Mouse (Mus musculus): ENCODE results near the gene Cdt1.
A peak's percentile ranks its signal among the peaks of the same experiment; 100 is the strongest.

Gene Cdt1

DNA sequence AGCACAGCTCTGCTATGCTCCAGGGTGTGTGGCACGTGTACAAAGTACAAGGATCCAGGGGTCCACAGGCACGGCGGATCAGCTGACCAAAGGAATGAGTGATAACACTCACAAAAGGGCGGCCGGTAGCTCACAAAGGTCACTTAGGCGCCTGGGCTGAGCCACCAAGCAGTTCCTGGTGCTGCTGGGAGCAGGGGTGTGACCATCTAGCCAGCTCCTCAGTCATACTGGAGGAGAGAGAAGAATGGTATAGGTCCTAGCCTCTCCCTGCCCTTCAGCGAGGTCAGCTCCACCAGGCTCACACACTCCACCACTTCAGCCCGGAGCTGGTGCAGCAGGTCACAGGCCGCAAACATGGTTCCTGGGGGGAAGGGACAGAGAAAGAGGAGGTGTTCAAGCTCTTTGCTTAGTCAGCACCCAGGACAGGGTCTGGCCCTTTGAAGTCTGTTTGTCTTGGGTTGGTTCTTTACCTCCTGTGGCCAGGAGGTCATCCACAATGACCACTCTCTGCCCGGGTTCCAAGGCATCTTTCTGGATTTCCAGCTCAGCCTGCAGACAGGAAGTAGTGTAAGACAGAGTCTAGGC, 6.9 kb downstream of the Cdt1 start:
- no peak for DNase-seq (ENCODE audit: low read depth)

DNA sequence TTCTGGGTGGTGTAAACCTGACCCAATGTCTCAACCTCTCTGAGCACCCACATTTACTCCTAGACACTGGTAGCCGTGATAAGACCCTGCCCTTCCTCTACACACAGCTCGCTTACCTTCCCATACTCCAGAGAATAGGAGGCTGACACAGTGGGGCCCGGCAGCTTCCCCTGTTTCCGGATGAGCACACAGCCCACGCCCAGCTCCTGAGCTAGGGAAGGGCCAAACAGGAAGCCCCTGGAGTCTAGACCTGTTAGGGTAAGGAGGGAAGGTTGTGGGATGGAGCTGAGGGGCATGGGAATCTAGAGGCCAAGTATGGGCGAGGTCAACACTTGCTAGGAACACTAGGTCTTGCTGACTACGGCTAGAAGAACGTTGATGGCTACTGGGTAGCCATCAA, 7.5 kb downstream of the Cdt1 start:
- DNase-seq (ENCODE audit: low read depth): no peak

DNA sequence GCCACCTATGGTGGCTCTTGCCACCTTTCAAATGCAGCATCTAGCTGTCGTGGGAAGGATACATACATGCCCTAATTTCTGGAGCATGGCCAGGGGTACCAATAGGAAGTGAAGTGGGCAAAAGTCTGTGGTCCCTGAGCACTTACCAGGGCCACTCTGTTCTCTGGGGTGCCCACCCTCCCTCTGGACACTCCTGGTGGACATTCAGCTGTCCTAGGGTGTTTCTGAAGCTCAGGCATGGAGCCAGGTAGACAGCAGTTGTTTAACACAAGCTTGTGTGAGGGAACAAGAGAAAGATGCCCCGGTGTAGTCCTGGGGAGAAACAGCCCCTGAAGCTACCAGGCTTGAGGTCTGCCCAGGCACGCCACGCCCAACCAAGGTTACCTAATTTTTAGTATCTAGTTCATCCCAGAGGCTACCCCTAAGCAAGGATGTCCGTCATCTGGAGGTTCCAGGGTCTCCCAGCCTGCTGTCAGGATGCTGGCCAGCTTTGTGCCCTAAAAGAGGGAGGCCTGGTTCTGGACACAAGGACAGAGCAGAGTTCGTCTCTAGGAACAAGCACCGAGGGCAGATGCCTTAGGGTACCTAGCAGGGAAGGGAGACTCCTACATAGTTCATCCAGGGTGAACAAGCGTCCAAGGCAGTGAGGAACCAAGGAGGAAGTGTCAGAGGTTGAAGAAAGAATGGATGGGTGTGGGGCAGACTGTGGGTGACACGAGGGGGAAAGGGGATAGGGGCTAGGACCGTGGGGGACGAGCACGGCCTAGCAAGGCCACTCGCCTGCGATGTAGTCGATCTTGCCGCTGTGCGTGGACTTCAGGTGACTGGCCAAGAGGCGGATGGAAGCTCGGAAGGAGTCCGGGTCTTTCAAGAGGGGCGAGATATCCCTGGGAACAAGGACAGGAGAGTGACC, 8.2 kb downstream of the Cdt1 start:
- no peak for DNase-seq (ENCODE audit: low read depth)

DNA sequence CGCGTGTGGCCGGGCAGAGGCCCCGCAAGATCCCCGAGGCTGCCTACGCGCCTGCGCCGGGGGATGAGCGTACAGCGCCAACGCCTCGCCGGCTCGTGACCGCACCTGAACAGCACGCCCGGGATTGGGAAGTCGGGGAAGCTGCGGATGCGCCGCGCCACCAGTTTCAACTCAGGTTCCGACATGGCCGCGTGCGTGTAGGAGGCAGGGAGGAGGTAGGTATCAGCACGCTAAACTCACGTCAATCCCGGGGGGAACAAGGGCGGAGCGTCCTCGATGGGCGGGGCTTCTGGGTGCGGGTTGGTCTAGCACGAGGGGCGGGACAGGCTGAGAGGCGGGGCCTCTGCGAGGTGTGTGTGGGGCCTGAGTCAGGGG, 8.8 kb downstream of the Cdt1 start, which contains the start of gene Aprt:
TSS of gene Aprt (minus strand) at position 262 of the 375 bp plus-strand sequence.
- peak; percentile 95 for DNase-seq (ENCODE audit: low read depth)

DNA sequence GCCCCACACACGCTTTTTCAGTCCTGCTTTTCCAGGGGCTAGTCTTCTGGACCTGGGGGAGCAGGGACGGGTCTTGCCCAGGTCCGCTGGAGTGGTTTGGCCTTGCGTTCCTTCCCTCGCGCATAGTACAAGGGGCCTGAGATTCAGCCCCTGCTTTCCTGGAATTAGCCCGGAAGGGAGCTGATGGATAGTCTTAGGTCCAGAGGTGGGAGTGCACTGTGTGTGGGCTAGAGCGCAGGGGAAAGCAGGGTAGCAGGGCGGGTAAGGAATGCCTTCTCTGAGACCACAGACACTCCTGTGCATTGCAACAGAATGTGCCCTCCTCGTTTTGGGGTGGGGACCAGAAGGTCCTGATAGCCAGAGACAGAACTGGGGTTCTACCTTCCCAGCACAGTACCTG, 9.3 kb downstream of the Cdt1 start:
- DNase-seq (ENCODE audit: low read depth): no peak

DNA sequence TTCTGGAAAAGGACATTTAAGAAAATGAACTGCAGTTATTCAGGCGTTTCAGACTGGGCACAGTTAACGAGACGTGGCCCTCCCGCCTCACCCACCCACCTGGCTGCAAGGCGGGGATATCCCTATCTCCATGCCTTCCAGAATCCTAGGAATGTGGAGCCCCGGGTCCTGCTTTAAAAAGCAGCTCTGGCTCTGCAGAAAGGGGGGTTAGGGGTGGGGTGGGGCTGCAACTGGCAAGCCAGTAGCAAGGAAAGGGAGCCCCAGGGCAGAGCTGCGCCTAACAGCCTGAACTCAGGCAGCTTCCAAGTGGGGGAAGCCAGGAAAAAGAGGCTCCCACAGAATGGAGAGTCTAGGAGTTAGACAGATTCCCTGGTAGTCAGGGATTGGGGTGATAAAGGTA, 11.4 kb downstream of the Cdt1 start:
- no peak for DNase-seq (ENCODE audit: low read depth)

DNA sequence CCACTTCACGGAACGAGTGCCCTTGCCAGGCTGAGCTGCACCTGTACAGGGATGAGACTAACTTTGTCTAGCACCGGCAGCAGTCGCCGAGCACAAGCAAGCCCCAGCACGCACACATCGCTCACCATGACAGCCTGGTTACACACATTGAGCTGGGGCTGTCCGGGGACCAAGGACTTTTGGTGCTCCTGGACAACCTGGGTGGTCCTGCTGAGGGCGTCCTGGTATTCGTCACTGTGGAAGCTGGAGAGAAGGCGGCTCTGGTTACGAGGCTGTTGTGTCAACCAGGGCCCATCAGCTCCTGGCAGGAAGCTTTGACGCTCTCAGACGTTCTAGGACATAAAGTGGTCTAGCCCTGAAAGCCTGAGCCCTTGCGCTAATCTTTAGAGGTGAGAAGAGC, 13.1 kb downstream of the Cdt1 start:
- DNase-seq (ENCODE audit: low read depth): no peak

DNA sequence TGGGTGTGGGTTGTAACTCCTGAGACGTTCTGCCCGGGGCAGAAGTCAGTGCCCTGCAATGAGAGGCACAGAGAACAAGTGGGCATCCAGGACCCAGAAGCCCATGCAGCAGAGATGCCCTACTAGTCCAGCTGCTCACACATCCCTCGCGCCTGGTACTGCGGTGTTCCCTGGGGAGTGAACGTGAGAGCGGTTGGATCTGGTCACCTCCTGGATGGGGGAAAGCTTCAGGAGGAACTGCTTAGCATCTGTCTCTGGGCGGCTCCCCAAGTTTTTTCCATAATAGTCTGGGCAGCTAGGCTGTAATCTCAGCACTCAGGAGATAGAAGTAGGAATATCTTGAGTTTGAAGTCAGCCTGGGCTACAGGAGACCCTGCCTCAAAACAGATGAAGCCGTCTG, 17.2 kb downstream of the Cdt1 start:
- DNase-seq (ENCODE audit: low read depth): no peak

DNA sequence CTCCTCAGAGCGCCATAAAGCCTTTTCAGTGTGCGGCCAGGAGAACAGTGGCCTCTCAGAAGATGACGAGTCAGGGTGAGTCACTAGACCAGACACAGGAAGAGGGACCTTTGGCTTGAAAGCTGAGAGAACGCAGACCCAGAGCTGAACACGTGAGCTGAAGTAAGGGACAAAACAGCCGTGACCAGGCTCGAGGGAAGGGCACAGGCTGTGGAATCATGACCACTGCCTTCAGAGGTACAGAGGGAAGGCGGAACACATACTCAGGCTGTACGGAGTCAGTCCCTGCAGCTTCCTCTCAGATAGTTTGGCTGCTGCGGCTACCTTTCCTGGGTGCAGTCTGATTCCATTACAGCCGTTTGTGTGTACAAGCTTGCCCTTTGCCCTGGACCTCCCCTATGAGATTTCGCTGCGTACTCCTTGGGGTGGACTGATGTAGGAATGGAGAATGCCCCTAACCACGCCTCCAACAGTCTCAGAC, 17.6 kb downstream of the Cdt1 start:
- no peak for DNase-seq (ENCODE audit: low read depth)

DNA sequence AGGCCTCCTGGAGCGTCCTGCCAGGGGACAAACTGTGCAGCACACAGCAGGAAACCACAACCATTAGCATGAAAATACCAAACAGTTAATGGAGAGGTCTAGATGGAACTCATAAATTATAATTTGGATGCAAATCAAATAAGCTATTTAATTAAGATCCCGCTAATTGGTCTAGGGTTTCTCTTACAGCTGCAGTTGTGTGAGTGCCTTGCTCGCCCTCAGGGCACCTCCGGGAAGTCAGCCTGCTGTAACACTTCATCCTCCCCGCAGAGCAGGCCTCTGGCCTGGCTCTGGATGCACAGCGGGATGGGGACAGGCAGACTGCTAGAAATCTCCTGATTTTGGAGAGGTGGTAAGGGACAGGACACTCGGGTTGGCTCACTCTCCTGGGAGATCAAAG, 18.4 kb downstream of the Cdt1 start:
- no peak for DNase-seq (ENCODE audit: low read depth)

DNA sequence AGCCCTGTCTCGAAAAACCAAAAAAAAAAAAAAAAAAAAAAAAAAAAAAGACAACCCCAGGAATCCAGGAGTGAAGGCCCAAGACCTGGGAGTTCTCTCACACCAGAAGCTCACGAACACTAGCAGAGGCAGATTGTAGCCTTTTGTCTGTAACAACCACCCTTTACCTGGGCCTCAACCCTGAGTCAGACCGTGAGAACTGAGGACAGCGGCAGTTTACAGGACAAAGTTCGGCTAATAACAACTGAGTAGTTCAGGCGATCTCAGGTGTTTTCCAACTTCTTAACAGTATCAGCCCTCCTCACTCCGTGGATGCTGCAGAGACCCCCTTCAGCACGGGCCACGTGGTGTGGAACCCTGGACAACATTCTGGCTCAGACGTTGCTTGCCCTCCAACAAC, 18.9 kb downstream of the Cdt1 start:
- no peak for DNase-seq (ENCODE audit: low read depth)

DNA sequence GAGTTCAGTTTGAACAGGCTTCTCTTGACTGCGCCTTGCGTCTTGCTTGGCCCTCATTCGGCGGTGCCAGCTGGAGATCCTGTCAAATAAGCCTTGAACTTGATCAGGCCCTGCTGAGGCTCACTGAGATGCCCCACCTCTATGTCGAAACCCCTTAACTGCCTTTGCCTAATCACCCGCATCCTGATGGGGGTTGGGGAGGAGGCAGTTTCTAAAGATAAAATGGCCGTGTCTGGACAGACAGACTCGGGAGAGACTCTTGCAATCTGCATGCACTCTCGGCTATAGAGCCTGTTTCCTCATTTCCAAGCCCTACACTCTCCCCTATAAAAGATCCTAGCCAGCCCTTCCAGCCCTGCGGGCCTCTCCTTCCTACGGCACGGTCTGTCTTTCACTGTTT, 25.4 kb downstream of the Cdt1 start:
- no peak for DNase-seq (ENCODE audit: low read depth)

DNA sequence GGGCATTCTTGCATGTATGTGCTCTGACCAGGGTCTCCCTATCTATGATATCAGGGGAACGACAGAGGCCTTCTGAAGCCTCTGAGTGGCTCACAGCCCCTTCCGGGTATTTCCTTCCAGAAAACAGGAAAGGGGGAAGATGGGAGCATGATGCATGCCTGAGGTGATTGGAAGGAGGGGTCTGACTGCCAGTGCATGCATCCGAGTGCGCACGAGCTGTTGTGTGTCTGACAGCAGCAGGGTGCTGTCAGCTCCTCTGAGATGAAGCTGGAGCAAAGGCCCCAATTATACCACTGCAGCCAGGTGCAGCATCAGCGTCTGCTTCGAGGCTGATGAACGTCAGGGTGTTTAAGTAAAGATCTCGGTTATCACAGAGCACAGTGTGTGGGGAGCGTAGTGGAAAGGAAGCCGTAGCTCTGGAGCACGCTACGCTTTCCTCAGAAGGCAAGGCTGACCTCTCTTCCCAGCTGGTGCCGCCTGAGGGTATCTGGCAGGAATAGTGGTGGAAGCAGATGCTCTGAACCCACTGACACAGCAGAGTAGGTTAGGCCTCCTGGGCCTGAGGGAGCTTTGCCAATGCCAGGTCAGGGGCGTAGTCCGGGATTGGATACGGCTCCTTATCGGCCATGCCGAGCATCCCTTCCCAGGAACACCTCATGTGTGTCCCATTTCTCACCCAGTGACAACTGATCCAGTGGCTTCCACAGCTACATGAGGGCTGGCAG, 26.1 kb downstream of the Cdt1 start:
- no peak for DNase-seq (ENCODE audit: low read depth)

DNA sequence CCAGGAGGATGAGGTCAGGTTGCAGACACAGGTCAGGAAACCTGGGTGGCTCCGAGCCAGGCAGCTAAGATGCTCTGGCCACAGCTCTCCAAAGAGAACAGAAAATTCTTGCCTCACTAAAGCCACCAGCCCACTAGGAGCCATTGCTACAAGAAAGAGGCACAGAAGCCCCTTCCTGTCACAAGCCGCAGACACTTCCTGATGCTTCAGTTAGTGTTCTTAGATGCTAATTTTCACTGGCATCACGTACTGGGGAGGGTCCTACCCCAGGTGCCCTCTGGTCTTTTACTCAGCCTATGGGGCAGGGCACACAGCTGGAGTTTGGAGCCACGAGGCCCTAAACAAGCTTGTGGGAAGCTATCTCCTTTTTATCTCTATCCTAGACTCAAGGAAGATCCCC, 28.2 kb downstream of the Cdt1 start:
- no peak for DNase-seq (ENCODE audit: low read depth)

DNA sequence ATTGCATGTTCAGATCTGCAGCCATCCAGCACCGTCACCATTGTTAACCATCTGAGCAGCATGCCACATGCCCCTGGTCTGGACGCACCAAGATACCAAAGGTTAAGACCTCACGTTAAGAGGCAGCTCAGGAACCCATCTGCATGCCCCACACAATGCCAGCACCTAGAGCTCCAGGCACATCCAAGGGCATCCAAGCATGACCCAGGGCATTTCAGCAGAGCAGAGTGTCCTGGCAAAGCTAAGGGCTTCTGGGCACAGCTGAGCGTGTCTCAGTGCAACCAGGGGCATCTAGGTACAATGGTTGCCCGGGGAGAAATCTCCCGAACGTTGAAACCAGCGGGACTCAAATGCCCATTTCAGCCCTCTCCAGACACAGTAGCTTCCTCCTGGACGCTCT, 32.9 kb downstream of the Cdt1 start:
- DNase-seq (ENCODE audit: low read depth): no peak

DNA sequence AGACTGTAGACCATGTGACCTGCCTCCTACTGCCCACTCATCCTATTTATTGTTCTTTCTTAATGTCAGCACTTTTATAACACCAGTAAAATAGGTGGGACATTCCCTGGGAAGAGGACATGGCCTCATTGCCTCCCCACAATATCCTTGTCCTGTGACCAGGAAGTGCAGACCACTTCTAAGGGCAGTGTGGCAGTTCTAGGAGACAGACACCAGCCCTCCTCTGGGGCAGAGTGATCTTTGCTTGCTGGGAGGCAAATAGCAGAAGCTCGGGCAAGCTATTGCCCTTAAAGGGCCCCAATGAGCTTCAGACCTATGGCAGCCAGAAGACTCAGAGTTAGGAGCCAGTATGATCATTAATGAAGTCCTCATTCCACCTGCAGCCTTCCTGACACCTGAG, 36.8 kb downstream of the Cdt1 start:
- DNase-seq (ENCODE audit: low read depth): no peak

DNA sequence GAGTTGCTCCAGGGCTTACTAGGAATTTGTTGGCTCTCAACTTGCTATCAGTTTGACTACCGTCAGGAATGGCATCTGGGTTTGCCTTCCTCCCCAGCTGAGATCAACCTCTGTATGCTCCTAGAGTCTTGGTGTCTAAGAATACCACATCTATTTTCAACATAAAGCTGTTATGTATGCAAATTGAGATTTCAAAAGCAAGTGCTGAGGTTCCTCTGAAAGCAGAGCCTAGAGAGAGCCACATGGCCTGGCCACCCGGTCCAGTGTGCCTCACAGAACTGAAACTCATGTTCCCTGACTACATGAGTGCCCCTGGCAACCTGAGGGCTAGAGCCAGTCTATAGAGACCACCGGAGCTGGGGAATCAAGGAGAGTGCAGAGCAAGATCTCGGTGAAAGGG, 37.6 kb downstream of the Cdt1 start:
- DNase-seq (ENCODE audit: low read depth): no peak

DNA sequence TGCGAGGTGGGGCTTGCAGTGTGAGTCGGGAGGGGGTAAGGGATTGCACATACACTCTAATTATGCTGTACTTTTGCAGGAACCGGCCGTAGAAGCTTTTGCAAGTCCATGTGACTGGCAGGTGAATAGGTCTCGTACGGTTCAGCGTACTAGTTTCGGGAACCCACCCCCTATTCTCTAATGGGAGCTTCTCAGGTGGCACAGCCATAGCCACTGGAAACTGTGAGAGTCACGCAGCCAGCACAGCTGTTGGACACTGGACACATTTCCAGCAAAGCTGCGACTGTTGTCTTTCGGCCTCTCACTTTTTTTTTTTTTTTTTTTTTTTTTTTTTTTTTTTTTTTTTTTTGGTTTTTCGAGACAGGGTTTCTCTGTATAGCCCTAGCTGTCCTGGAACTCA, 39.0 kb downstream of the Cdt1 start:
- DNase-seq (ENCODE audit: low read depth): no peak

DNA sequence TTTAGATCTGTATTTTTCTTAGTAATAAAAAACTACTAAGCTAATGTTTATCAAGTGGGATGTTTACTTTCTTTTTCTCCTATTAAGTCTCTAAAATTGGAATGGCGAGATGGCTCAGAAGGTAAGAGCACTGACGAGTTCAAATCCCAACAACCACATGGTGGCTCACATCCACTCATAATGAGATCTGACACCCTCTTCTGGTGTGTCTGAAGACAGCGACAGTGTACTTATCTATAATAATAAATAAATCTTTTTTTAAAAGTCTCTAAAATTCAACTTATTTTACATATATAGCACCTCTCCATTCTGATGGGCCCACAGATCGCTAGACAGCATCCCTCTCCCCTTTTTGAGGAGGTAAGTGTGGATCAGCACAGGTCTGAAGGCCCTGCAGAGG, 42.4 kb downstream of the Cdt1 start:
- DNase-seq (ENCODE audit: low read depth): no peak

DNA sequence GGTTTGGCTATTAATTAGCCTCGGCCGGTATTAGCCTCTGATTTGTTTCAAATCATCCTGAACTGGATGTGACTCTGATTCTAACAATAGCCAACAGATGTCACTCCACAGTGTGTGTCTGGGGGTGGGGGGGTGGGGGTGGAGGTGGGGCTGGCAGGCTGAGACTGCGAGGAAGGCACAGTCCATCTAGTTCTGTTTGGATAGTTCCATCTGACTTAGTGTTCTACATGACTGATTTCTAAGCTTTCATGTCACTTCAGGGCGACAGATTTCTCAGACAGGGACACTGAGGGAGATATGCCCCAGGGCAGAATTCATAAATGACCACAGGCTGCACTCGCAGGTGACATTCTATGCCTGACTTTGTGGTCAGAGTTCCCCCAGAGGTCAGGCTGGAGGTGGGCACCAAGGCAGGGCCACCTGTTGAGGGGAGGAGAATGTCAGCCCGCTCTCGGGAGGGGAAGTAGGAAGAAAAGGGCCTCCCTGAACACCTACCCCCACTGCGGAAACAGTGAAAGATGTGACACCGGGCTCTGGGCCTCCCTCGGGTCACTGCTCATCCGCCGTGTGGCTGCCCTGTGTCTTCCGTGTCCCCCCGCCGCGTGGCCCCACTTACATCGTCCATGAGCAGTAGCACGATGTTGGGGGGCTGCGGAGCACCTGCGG, 42.9 kb downstream of the Cdt1 start:
- no peak for DNase-seq (ENCODE audit: low read depth)

DNA sequence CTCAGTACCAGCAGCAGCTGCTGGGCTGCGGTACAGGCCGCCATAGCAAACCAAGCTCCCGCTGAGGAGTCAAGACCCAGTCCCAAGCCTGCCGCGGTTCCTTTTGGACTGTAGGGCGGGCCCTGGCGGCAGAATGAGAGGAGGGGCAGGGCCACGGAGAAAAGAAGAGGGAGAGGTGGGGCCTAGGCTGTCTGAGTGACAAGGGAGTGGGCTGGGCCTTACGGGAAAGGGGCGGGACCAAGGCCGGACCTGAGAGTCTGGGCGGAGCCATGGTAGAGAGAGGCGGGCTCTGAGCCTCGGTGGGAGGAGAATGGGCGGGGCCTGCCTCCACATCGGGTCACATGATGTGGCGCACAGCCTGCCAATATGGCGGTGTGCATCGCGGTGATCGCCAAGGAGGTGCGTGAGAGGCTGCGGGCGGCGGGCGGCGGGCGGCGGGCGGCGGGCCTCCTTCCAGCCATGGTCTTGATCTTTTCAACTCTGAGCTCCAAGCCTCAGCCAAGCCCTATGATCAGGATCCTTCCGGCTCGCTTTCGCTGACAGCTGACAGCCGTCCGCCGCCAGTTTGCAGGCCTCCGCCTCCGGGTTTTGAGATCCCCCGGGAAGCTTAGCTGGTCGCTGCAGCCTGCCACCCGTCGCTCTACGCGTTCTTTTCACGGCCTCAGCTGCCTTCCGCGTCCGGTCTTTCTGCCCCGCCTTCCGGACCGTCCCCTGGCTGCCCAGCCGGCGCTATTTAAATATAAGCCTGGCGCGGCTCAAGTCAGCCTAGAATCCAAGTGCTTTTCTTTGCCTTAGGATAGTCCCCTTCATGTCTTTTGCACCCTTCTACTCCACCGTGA, 43.7 kb downstream of the Cdt1 start, which contains the start of the genes Galns and Trappc2l:
TSS of gene Galns (minus strand) at position 169 of the 839 bp plus-strand sequence.
TSS of gene Trappc2l (plus strand) at position 346 of the 839 bp plus-strand sequence.
- DNase-seq (ENCODE audit: low read depth): peak; percentile 95

Data from c-Kit-positive CD71-positive TER-119-negative erythroid progenitor cells, embryonic 14.5 days (primary cell).